ENCODE assay signal across 26 mouse cellular contexts in genomic region chr9:119941407-119941806, GRCm38 (mm10).
"Had no signal": no experiment of that assay in that cellular context is flagged by ENCODE, and none has a peak within 500 bp of the region (broad histone marks: within the 10 kb centered on the region; RNA-seq: fewer than 3 reads in every experiment).

No protein-coding gene starts in this region.

- DNase-seq: gastrocnemius, postnatal 14 days; gastrocnemius, postnatal 36 days; heart, adult 11 months; heart, adult 2 months; heart, postnatal 14 days; heart, postnatal 36 days; kidney, adult 11 months; kidney, adult 2 months; kidney, adult 9 months; kidney, postnatal 14 days; kidney, postnatal 36 days; layer of hippocampus, adult 9-11 months; layer of hippocampus, postnatal 36 days; liver; liver, embryonic 13.5 days had no signal

- H3K27ac ChIP-seq: heart, adult 2 months; heart, embryonic 13.5 days; heart, embryonic 15.5 days; hindbrain, embryonic 13.5 days; hindbrain, embryonic 15.5 days; hindbrain, postnatal 0 days; kidney, embryonic 15.5 days; kidney, postnatal 0 days; liver, embryonic 13.5 days had no signal

- H3K4me3 ChIP-seq: heart, adult 2 months; heart, embryonic 13.5 days; heart, embryonic 15.5 days; hindbrain, embryonic 13.5 days; hindbrain, embryonic 15.5 days; kidney, embryonic 15.5 days; limb, embryonic 12.5 days; liver, embryonic 13.5 days had no signal

- ATAC-seq: hindbrain, postnatal 0 days; intestine, embryonic 16.5 days had no signal

- H3K4me2 ChIP-seq: heart, embryonic 11.5 days; heart, embryonic 13.5 days; heart, embryonic 15.5 days; hindbrain, embryonic 13.5 days; hindbrain, embryonic 15.5 days; kidney, embryonic 15.5 days; limb, embryonic 12.5 days; liver, embryonic 11.5 days; liver, embryonic 13.5 days had no signal

- H3K9ac ChIP-seq: heart, embryonic 13.5 days; heart, embryonic 15.5 days; hindbrain, embryonic 13.5 days; hindbrain, embryonic 15.5 days; kidney, embryonic 15.5 days; limb, embryonic 12.5 days; liver, embryonic 13.5 days had no signal

- H3K27me3 ChIP-seq: heart, embryonic 13.5 days; heart, embryonic 15.5 days; hindbrain, embryonic 15.5 days; kidney, embryonic 15.5 days; limb, embryonic 12.5 days; liver, embryonic 13.5 days had no signal

- H3K36me3 ChIP-seq: heart, embryonic 13.5 days; heart, embryonic 15.5 days; hindbrain, embryonic 13.5 days; hindbrain, embryonic 15.5 days; kidney, embryonic 15.5 days; limb, embryonic 12.5 days; liver, embryonic 13.5 days had no signal

- H3K9me3 ChIP-seq: heart, embryonic 13.5 days; heart, embryonic 15.5 days; hindbrain, embryonic 13.5 days; hindbrain, embryonic 15.5 days; kidney, embryonic 15.5 days; limb, embryonic 12.5 days; liver, embryonic 13.5 days had no signal
